Mouse (Mus musculus): ENCODE measurements around the gene Ntrk2.

The Ntrk2 gene

GRCm38 (mm10) chr13:58921705-58922104, 115.3 kb downstream of the Ntrk2 start:
- ATAC-seq (ENCODE audit: insufficient number of reproducible peaks, low FRiP score, low TSS enrichment): no peak

GRCm38 (mm10) chr13:58922174-58922573, 115.8 kb downstream of the Ntrk2 start:
- peak; percentile 60; the same call in 1 of the 2 replicates for ATAC-seq (ENCODE audit: insufficient number of reproducible peaks, low FRiP score, low TSS enrichment)

GRCm38 (mm10) chr13:58923496-58923895, 117.1 kb downstream of the Ntrk2 start:
- no peak for ATAC-seq (ENCODE audit: insufficient number of reproducible peaks, low FRiP score, low TSS enrichment)

- ATAC-seq (ENCODE audit: insufficient number of reproducible peaks, low FRiP score, low TSS enrichment): no peak
Measured at GRCm38 (mm10) chr13:58924486-58924885, 118.1 kb downstream of the Ntrk2 start.

GRCm38 (mm10) chr13:58927186-58927585, 120.8 kb downstream of the Ntrk2 start:
- ATAC-seq (ENCODE audit: insufficient number of reproducible peaks, low FRiP score, low TSS enrichment): no peak

GRCm38 (mm10) chr13:58927656-58928226, 121.4 kb downstream of the Ntrk2 start:
- ATAC-seq (ENCODE audit: insufficient number of reproducible peaks, low FRiP score, low TSS enrichment): no peak; the same call in 1 of the 2 replicates

GRCm38 (mm10) chr13:58928668-58929436, 122.5 kb downstream of the Ntrk2 start:
- ATAC-seq (ENCODE audit: insufficient number of reproducible peaks, low FRiP score, low TSS enrichment): no peak

GRCm38 (mm10) chr13:58930161-58930560, 123.8 kb downstream of the Ntrk2 start:
- ATAC-seq (ENCODE audit: insufficient number of reproducible peaks, low FRiP score, low TSS enrichment): no peak

- ATAC-seq (ENCODE audit: insufficient number of reproducible peaks, low FRiP score, low TSS enrichment): 0 out of 2 replicates have a peak, but pooled peaks have one; percentile 27
Measured at GRCm38 (mm10) chr13:58933126-58933525, 126.8 kb downstream of the Ntrk2 start.

GRCm38 (mm10) chr13:58934576-58935110, 128.3 kb downstream of the Ntrk2 start:
- ATAC-seq (ENCODE audit: insufficient number of reproducible peaks, low FRiP score, low TSS enrichment): no peak

GRCm38 (mm10) chr13:58935956-58936495, 129.7 kb downstream of the Ntrk2 start:
- no peak for ATAC-seq (ENCODE audit: insufficient number of reproducible peaks, low FRiP score, low TSS enrichment)

- ATAC-seq (ENCODE audit: insufficient number of reproducible peaks, low FRiP score, low TSS enrichment): no peak
Measured at GRCm38 (mm10) chr13:58937884-58938283, 131.5 kb downstream of the Ntrk2 start.

GRCm38 (mm10) chr13:58938464-58938863, 132.1 kb downstream of the Ntrk2 start:
- ATAC-seq (ENCODE audit: insufficient number of reproducible peaks, low FRiP score, low TSS enrichment): peak; percentile 90

- no peak for ATAC-seq (ENCODE audit: insufficient number of reproducible peaks, low FRiP score, low TSS enrichment)
Measured at GRCm38 (mm10) chr13:58940208-58940607, 133.8 kb downstream of the Ntrk2 start.

GRCm38 (mm10) chr13:58940798-58941197, 134.4 kb downstream of the Ntrk2 start:
- ATAC-seq (ENCODE audit: insufficient number of reproducible peaks, low FRiP score, low TSS enrichment): no peak

GRCm38 (mm10) chr13:58945781-58946180, 139.4 kb downstream of the Ntrk2 start:
- ATAC-seq (ENCODE audit: insufficient number of reproducible peaks, low FRiP score, low TSS enrichment): peak; percentile 59; the same call in 1 of the 2 replicates

- no peak for ATAC-seq (ENCODE audit: insufficient number of reproducible peaks, low FRiP score, low TSS enrichment)
Measured at GRCm38 (mm10) chr13:58946589-58946988, 140.2 kb downstream of the Ntrk2 start.

- no peak for ATAC-seq (ENCODE audit: insufficient number of reproducible peaks, low FRiP score, low TSS enrichment)
Measured at GRCm38 (mm10) chr13:58947056-58947455, 140.7 kb downstream of the Ntrk2 start.

- no peak for ATAC-seq (ENCODE audit: insufficient number of reproducible peaks, low FRiP score, low TSS enrichment)
Measured at GRCm38 (mm10) chr13:58954331-58954730, 148.0 kb downstream of the Ntrk2 start.

GRCm38 (mm10) chr13:58954764-58955163, 148.4 kb downstream of the Ntrk2 start:
- no peak for ATAC-seq (ENCODE audit: insufficient number of reproducible peaks, low FRiP score, low TSS enrichment)

GRCm38 (mm10) chr13:58955237-58955777, 148.9 kb downstream of the Ntrk2 start:
- no peak for ATAC-seq (ENCODE audit: insufficient number of reproducible peaks, low FRiP score, low TSS enrichment)
